Comparison of ENCODE assay signal across 7 mouse cellular contexts in genomic region chr5:105443057-105443815, GRCm38 (mm10). TPM values are rescaled to one million over a fixed set of nuclear protein-coding genes. Genes with fewer than 3 reads are reported as not detected.
DNase-seq lines count a peak whose midpoint lies in the region; ATAC-seq lines count a peak whose summit lies in the region.

No protein-coding gene starts in this region.

- peak; percentile 74 for DNase-seq in CD4-positive, CD25-positive, alpha-beta regulatory T cell, adult 2 months (ENCODE audit: low read depth, low spot score)
- peak; percentile 54 for DNase-seq in R1 (ENCODE audit: low read depth, low spot score)
- peak; percentile 30 for DNase-seq in kidney, adult 9 months
- DNase-seq in cerebellum, adult 8-10 months = no peak
- DNase-seq in layer of hippocampus, adult 9-11 months = no peak

- peak; percentile 83 for ATAC-seq in megakaryocyte, adult 5-6 weeks (ENCODE audit: poor library complexity, severe bottlenecking)
- ATAC-seq in erythroblast, adult 5-6 weeks (replicated peaks; ENCODE audit: low FRiP score, poor library complexity, severe bottlenecking) = no peak

RNA-seq across cellular contexts. Expression of gene Lrrc8b, which starts 27.7 kb away (rescaled TPM):
- 19.9 and 23.7 TPM in 2 replicates for total RNA-seq in megakaryocyte, adult 5-6 weeks (2015)
- 8.1 and 9.6 TPM in 2 replicates for total RNA-seq in megakaryocyte, adult 5-6 weeks (2017)
- total RNA-seq in erythroblast, adult 5-6 weeks (2015; ENCODE audit: low replicate concordance) = 1.7 and 4.0 TPM in 2 replicates
- 1.2 and 2.0 TPM in 2 replicates for total RNA-seq in erythroblast, adult 5-6 weeks (2017; ENCODE audit: low replicate concordance)

Comparison
In these comparisons a context has a peak if more than half of its experiments do, and no peak if none do; other contexts are left out.
1. DNase-seq: peak in CD4-positive, CD25-positive, alpha-beta regulatory T cell, adult 2 months (single experiment), R1 (single experiment) and kidney, adult 9 months (single experiment); none in cerebellum, adult 8-10 months (single experiment) and layer of hippocampus, adult 9-11 months (single experiment).